Mouse (Mus musculus) A20 (cell line): ENCODE data around the gene Itga2b.
A peak's percentile ranks its signal among the peaks of the same experiment; 100 is the strongest.

Experiments used
- DNase-seq: peaks from one replicate; pipeline ENCODE4 v3.0.0-alpha.2; 2011; ENCODE audit warnings: low read depth, low spot score

Itga2b gene

DNA sequence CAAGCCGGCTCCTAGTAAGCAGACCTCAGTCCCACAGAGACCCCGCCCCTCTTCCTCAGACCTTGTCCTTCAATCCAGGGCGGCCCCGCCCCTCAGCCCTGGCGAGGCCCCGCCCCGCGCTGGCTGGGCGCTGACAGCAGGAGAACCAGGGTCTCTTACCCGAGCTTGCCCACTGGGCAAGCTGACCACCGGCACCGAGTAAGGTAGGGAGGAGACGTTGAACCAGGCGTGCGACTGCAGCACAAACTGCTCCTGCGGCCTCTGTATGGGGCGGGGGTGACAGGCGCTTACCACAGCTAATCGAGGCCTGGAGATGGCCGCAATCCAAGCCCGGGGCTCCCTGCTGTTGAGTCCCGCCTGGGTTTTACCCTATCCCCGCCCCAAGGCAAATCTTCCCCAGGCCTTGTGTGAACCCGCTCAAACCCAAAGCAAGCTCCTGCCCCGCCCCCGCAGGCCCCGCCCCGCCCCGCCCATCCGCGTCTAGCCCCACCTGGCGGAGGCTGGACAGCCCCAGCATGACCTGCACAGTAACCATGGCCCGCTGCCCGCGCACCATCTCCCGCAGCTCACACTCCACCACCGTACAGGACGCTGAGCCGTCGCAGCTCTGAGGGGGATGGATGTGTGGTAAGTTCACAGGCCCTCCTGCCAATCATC, 14.1 kb downstream of the Itga2b start:
- peak; percentile 85 for DNase-seq

- no peak for DNase-seq
These were observed 16.8 kb downstream of the Itga2b start for GRCm38 (mm10) chr11:102453131-102453530.

DNA sequence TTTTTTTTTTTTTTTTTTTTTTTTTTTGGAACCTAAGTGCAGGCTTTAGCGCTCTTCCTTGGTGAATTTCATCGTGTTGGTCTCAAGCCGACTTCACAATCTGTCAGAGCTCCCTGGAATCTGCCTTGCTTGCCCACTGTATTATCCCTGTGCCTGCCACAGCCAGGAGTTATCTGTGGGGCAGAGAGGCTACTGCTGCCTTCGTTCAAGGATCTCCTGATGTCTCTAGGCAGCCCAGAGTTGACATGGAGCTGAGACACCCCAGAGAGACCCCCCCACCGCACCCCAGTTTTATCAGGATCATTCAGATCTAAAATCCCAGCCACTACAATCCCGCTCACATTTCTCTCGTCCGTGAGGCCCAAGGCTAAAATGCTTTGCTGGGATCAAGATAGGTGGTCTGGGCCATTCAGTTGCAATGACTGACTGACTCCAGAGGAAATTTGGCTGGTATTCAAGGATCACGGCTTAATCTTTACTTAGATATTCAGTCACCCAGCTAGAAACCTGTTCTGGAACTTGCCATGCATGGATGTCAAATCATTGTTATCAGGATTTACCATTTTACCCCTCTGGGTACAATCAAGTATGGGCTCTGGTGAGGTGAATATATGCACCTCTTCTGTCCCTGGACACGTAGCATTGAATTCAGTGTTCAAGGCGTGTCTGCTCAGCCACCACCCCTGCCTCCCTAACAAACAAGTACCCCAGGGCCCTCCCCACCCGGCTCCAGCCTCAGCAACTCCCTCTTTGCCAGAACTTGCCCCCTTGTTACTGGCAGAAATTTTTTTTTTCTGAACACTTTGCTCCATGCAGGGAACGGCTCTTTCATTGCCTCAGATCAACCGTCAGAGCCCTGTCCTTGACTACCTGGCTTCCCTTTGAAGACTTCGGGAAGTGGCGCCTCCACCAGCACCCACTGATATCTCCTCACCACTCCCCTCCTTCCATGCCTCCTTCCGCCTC, 20.6 kb downstream of the Itga2b start:
- DNase-seq: no peak

- no peak for DNase-seq
These were observed 21.6 kb downstream of the Itga2b start for GRCm38 (mm10) chr11:102448327-102448726.

DNA sequence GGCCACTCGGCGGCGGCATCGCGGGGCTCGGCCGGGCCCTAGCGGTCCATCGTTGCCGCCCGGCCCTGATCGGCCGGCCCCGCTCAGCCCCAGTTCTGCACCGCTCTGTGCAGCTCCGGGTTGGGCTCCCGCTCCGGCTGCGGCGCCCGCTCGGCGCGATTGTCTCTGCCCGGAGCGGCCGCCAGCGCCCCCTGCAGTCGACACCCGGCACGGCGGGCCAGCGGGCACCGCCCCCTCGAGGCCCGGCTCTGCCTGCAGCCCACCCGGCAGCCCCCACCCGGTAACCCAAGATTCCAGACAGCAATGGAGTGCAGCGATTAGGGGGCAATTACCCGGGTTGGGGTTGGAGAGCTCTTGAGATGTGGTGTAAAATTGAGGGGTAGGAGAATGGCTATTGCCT, 22.4 kb downstream of the Itga2b start, which contains the start of gene Fam171a2:
TSS of gene Fam171a2 (minus strand) at position 186 of the 400 bp plus-strand sequence.
- peak; percentile 68 for DNase-seq

GRCm38 (mm10) chr11:102446581-102447461, 23.1 kb downstream of the Itga2b start:
- DNase-seq: no peak

DNA sequence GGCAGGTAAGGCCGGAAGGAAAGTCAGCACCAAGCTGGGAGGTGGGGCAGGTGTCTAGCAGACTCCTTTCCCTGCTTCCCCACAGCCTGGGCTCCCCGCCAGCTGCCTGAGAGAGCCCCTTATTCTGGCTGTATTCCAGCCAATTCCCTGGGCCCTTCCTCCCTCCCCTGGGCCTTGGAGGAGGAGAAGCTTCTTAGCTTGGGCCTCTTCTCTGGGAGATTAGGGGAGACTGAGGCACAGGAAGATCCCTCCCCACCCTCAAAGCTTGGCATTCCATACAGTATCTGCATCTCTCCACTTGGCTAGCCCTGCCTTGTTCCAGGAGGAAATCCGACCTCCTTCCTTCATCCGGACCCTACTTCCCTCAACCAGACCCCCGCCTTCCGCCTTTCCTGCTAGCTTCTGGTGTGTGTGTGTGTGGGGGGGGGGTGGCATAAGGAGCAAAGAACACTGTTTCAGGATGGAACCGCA, 24.0 kb downstream of the Itga2b start:
- no peak for DNase-seq

GRCm38 (mm10) chr11:102445264-102445890, 24.5 kb downstream of the Itga2b start:
- no peak for DNase-seq

DNA sequence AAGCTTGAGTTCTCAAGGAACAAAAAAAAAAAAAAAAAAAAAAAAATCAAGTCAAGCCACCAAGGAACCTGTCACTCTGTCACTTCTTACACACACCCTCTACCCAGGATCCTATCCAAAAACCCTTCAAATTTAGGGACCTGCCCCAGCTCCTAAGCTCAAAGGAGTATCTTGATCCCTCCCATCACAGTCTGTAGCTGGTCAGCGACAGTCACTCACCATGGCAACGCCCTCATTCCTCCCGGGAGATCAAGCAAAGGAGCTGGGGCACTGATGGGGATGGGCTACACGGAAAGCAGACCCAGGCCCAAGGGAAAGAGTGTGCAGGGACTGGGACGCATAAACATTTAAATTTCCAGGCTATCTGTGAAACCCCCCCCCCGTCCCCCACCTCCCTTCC, 25.1 kb downstream of the Itga2b start:
- DNase-seq: no peak

DNA sequence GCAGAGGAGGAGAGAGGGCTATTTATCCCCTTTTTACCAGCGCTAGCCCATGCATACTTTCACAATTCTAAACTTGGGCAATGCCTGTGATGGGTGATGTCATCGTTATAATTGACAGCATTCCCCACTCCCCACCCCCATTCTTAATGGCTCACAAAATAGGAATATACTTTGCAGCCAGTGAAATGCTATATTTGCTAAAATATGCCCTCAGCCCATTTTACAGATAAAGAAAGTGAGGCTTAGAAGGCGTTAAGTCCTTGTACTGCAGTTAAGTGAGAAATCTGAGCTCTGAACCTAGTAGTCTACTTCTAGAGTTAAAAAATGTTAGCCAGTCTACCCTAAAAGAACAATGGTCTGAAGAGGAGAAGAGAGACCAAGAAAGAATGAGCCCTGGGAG, 25.6 kb downstream of the Itga2b start:
- DNase-seq: no peak

DNA sequence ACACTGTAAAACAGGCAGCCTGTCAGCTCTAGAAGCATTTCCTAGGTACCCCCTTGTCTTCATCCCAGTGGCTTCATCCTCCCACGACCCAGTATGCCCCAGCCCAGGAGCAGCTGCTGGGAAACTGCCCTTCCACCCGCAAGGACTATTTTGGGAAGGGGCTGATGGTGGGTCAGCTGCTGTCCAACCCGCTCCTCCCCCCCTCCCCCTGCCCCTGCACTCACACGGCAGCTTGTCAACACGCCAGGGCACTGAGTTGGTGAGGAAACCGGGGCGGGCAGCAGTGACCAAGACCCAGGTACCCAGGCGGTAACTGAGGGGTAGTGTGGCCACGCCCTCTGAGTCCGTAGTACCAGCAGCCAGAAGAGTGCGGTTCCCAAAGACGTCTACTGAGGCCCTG, 26.2 kb downstream of the Itga2b start:
- no peak for DNase-seq

GRCm38 (mm10) chr11:102442089-102442488, 27.8 kb downstream of the Itga2b start:
- DNase-seq: no peak

GRCm38 (mm10) chr11:102441434-102441833, 28.5 kb downstream of the Itga2b start:
- no peak for DNase-seq

- no peak for DNase-seq
These were observed 29.7 kb downstream of the Itga2b start for GRCm38 (mm10) chr11:102440255-102440654.

DNA sequence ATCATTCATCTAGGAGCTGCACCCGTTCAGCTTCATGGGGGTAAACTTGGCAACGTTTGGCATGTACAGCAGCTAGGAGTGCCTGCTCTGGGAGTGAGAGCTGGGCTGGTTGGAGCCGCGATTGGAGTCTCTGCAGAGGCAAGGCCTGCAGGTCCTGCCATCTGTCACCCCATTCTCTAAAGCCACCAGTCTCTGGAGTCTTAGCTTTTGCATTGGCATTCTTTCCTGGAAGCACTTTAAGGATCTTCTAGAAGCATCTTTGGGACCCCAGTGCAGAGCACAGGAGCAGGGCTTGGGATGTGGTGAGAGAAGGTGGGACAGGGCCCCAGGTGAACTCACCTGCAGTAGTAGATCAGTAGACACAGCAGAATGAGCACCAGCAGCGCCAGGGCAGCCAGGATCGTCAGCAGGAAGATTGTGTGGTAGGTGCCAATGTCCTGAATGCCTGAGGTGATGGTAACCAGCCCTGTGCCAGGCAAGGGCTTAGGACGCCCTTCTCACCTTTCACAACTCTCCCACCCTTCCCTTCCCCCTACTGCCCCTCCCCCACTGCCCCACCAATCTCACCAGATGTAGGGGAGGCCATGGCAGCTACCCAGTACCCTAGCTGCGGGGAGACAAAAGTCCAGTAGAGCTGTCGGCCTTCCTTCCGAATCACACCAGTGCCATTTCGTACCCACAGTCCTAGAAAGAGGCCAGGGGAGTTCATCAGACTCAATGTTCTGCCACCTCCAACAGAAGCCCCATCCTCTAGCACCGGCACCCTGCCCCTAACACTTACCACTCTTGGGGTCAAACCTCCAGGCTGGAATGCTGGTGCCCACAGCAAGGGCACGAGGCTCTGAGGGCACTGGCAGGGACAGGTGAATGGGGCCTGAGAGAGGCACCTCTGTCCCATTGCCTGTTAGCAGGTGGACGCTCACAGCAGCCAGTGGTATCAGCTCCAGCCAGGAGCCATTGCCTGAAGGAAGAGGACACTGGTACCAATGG, 30.5 kb downstream of the Itga2b start:
- no peak for DNase-seq

DNA sequence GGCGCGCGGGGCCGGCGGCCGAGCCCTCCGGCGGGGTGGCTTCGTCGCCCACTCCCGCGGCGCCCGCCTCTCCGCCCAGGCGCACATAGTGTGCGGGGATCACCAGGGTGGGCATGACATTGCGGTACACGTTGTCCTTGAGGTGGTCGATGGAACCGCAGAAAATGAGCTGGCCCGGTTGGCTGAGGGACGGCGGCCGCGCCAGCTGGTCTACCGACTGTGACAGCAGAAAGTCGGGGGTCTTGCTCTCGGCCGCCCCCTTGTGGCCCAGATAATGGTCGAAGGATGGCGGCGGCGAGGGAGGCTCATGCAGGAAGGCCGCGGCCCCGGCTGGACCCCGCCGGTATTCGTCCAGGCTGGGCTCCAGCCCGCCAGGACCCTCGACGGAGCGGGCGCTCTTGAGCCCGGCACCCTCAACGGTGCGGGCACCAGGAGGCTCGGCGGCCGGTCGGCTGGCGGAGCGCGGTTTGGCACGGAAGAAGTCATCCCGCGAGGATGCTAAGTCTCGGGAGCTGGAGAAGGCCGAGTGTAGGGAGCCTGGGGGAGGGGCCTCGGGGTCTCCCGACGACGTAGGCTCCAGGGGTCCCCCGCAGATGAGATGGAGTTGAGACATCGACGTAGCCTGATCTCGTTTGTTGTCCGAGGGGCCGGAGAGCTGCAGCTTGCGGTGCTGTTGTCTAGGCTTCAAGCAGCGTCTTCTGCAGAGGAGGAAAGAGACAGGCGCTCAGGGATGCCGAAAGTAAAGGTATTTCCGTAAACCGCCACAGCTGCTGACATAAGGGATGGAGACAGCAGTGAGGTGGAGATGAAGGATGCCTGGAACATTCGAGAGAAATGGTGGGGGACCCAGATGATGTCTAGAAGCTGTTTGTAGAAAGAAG, 31.5 kb downstream of the Itga2b start:
- no peak for DNase-seq

DNA sequence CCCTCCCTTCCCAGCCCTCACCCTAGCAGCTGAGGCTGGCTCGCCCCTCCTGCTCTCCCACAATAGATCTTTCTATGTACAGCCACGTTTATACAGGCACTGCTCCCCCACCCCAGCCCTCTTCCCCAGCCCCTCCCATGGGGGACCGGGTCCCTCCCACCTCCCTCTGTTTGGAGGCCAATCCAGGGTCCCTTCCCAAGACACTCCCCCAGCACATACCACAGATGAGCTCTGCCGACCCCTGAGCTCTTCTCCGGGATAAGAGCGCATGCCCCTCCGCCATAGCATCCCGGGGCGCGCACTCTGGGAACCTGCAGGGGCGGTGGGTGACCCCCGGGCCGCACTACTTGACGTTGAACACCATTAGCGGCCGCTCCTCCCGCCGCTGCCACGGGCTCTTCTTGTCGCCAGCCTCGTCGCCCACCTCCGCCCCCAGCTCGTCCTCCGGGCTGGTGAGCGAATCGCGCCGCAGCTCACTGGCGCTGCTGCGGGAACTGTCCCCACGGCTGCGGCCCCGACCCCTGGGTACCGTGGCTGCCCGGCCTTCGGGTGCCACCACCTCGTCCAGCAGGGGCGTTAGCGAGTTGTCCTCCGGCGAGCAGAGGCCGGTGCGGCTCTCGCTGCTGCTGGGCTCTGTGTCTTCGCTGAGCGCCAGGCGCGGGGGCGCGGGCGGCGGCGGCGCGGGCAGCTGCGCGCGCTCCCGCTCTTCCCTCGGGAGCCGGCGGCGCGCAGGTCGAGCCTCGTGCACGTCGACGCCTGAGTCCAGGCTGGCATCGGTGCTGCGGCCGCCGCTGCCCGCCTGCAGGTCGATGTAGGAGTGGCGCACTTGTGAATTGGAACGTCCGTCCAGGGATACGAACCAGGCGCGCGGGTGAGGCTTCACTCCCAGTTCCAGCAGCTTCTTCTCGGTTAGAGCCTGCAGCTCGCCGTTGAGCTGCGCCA, 32.5 kb downstream of the Itga2b start:
- DNase-seq: no peak

DNA sequence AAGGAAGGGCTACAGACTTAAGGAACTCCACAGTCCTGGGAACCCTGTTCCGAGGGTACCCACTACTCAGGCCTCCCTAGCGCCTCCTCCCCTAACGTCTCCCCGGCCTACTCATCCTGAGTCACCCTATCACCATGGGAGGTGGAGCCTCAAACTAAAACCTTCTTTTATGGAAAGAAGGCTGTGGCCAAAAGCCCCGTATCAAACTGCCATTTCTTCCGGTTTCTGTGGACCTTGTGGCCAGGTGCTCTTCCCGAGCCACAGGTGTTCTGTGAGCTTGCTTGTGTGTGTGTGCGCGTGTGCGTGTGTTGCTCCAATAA, 33.5 kb downstream of the Itga2b start:
- no peak for DNase-seq
